Mouse (Mus musculus) limb, embryonic 14.5 days (tissue): ENCODE results near the gene Eif3c. TPM values are rescaled to one million over a fixed set of nuclear protein-coding genes. Genes with fewer than 3 reads are reported as not detected.

Experiments
- ATAC-seq: fragments of 200-750 bp; cut with Nextera tagmentation; 2 replicates; pipeline ENCODE4 v1.8.0; 2017; ENCODE audit warnings: low read depth, moderate number of reproducible peaks, moderate TSS enrichment; ENCODE audit not compliant: low FRiP score
- DNase-seq: peaks from one replicate; pipeline ENCODE4 v3.0.0-alpha.2; 2015; ENCODE audit warnings: low spot score
- H3K27ac ChIP-seq: fragments of 300-500 bp; sonication (generic); replicated peaks from 2 replicates; pipeline ENCODE4 v1.5.1; 2014; ENCODE audit warnings: low read depth, mild to moderate bottlenecking, low read length, moderate library complexity, mixed read lengths
- H3K27me3 ChIP-seq: fragments of 300-500 bp; sonication (generic); 2 replicates; pipeline ENCODE4 v1.6.1; 2014; ENCODE audit warnings: low read length, mixed read lengths; ENCODE audit not compliant: control insufficient read depth, insufficient read depth
- H3K36me3 ChIP-seq: fragments of 300-500 bp; sonication (generic); 2 replicates; pipeline ENCODE4 v1.6.1; 2014; ENCODE audit warnings: mild to moderate bottlenecking, low read length, moderate library complexity, mixed read lengths; ENCODE audit not compliant: control insufficient read depth, insufficient read depth
- H3K4me1 ChIP-seq: fragments of 300-500 bp; sonication (generic); 2 replicates; pipeline ENCODE4 v1.6.1; 2014; ENCODE audit warnings: antibody characterized with exemption, low read length, mixed read lengths; ENCODE audit not compliant: control insufficient read depth, insufficient read depth
- H3K4me2 ChIP-seq: fragments of 300-500 bp; sonication (generic); replicated peaks from 2 replicates; pipeline ENCODE4 v1.6.1; 2014; ENCODE audit warnings: low read depth, mild to moderate bottlenecking, low read length, moderate library complexity; ENCODE audit not compliant: severe bottlenecking
- H3K4me3 ChIP-seq: fragments of 300-500 bp; sonication (generic); replicated peaks from 2 replicates; pipeline ENCODE4 v1.5.1; 2014; ENCODE audit warnings: low read length
- H3K9ac ChIP-seq: fragments of 300-500 bp; sonication (generic); 2 replicates; pipeline ENCODE4 v1.6.1; 2014; ENCODE audit warnings: mild to moderate bottlenecking, low read depth, low read length, moderate library complexity; ENCODE audit not compliant: severe bottlenecking
- H3K9me3 ChIP-seq: fragments of 300-500 bp; sonication (generic); 2 replicates; pipeline ENCODE4 v1.6.1; 2016; ENCODE audit warnings: low read length; ENCODE audit not compliant: control insufficient read depth
- POLR2A ChIP-seq: fragments of 200-500 bp; IDR thresholded peaks from 2 replicates; pipeline ENCODE4 v1.8.0; 2012; ENCODE audit warnings: inconsistent platforms, mild to moderate bottlenecking, moderate library complexity, borderline replicate concordance; ENCODE audit not compliant: insufficient read depth, insufficient read length; ENCODE audit errors: extremely low read depth
- WGBS: fragments of 180-500 bp; shearing (Covaris S2); extraction: QIAGEN DNeasy Blood & Tissue Kit; methylation state at CpG from one replicate; pipeline ENCODE4 v1.1.7; 2014; 5-methylcytosine and 5-hydroxymethylcytosine counted together
- polyA plus RNA-seq, 2 experiments: library from polyadenylated mRNA; depleted of rRNA in 1 of 2; stranded (reverse) in 1 of 2; unstranded in 1 of 2; fragments of >200 nt; fragmentation: Nextera tagmentation in 1 of 2; extraction: Ambion mirVana in 1 of 2; gene quantifications; 2 replicates each; pipeline versions ENCODE4 v1.2.1 to v1.2.3; 2012 to 2014

The Eif3c gene
- polyA plus RNA-seq, 2 experiments: 115 to 169 TPM

GRCm38 (mm10) chr7:126504913-126505312, 61.3 kb downstream of the Eif3c start:
- H3K27me3 ChIP-seq: no peaks in the 10 kb centered on the region
- DNase-seq: no peak
- H3K4me1 ChIP-seq: peaks cover 13% of the 10 kb centered on the region
- no peak overlapping the region for H3K9ac ChIP-seq
- WGBS: 72% methylated on average over 2 of the region's 2 CpGs
- no peak overlapping the region for H3K4me2 ChIP-seq
- ATAC-seq: no peak
- no peaks in the 10 kb centered on the region for H3K9me3 ChIP-seq
- H3K36me3 ChIP-seq: peaks cover 15% of the 10 kb centered on the region
- no peak overlapping the region for H3K27ac ChIP-seq
- TF ChIP-seq POLR2A: no peak
- H3K4me3 ChIP-seq: no peak overlapping the region

DNA sequence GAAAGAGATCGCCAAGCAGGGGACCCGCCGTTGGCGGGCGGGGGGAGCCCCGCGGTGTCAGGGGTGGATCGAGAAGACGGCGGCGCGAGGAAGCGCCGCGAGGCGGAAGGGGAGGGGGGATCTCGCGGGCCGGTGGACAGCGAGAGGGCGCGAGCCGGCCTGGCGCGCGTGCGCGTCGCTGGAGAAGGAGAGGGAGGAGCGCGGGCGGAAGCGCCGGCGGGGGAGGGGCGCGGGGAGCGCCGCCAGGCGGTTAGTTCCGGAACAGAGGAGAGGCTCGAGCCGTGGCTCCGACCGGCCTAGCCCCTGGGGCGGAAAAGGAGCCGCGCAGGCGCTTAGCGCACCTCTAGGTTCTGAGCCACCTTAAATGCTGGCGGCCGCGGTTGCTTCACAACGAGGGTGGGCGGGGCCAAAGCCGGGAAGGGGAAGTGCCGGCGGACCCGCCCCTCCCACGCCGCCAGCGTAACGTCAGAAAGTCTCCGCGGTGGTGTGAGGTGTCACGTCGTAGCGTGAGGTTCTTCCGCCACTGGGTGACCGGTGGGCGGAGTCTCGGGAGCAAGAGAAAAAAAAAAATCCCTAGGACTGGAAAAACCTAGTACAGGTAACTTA, 62.8 kb downstream of the Eif3c start, which contains the start of gene Atxn2l:
Gene Atxn2l, minus strand, starts transcription at position 165 of the 606 bp plus-strand sequence.
- no peak; the same call in 1 of the 2 replicates for TF ChIP-seq POLR2A
- peak; percentile 87 for ATAC-seq
- WGBS: under 1% methylated on average over 55 of the region's 72 CpGs

DNA sequence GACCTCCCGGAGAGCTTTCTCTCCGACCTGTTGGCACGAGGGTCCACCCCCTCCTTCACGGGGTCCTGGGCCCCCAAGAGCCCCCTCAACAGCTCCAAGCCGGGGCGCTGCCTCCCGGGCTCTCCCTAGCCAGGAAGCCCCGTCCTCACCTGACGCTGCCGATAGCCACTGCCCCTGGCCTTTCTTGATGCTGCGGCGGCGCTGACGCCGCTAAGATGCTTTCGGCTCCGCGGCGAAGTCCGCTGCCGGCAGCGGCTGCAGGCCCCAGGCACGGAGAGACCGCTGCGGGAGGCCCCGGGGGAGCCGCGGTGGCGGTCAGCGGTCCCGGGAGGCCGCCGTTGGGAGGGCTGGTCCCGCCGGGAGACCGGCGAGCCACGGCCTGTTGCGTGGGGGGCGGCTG, 63.5 kb downstream of the Eif3c start:
- TF ChIP-seq POLR2A: no peak
- H3K27ac ChIP-seq: peak overlapping the region; percentile 97
- ATAC-seq (no peak), DNase-seq (no peak)
- no peaks in the 10 kb centered on the region for H3K9me3 ChIP-seq
- no peaks in the 10 kb centered on the region for H3K27me3 ChIP-seq
- peaks cover 13% of the 10 kb centered on the region for H3K4me1 ChIP-seq
- H3K4me3 ChIP-seq: peak overlapping the region; percentile 99
- H3K36me3 ChIP-seq: peaks cover 36% of the 10 kb centered on the region
- H3K9ac ChIP-seq: peak overlapping the region; percentile 98
- H3K4me2 ChIP-seq: peak overlapping the region; percentile 88
- WGBS: under 1% methylated on average over 25 of the region's 40 CpGs

More for the DNA sequence above, 62.8 kb downstream of the Eif3c start, which contains the start of gene Atxn2l:
- Histone ChIP-seq H3K27ac (peak within 1 kb of the TSS; percentile 97), H3K36me3 (peaks cover 30% of the 10 kb centered on the region), H3K9ac (peak within 1 kb of the TSS; percentile 98), H3K4me2 (peak within 1 kb of the TSS; percentile 88), H3K4me3 (peak within 1 kb of the TSS; percentile 99), H3K27me3 (no peaks in the 10 kb centered on the region), H3K4me1 (peaks cover 13% of the 10 kb centered on the region), H3K9me3 (no peaks in the 10 kb centered on the region)
- peak; percentile 98 for DNase-seq

DNA sequence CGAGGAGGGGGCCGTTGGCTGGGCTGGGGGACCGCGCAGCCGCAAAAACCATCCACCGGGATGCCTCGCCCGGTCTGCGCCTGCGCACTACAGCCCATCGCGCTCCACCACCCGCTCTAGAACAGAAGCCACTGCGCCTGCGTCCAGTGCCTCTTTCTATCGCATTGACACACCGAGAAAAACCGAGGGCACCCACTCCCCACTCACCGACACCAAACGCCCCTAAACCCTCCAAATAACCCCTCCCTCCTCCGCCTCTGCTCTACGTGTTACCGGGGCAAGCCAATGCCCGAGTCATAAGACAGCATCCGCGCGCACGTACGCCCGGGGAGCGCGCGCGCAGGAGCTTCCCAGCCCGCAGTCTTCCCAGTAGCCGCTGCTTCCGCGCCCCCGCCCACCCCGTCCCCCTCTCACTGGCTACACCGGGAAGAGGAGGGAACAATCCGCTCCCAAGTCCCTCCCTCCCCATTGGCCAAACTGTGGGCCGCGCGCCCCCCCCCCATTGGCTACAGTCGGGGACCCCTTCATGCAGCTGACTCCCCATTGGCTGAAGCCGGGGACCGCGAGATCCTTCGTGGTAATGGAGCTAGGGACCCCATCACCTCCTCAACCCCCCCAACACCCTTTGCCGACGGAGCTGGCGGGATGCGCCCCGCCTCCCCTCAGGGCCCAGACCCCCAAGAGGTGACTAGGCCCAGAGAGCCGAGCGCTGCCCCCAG, 64.0 kb downstream of the Eif3c start:
- DNase-seq: peak; percentile 98
- TF ChIP-seq POLR2A: peak; percentile 51; the same call in 1 of the 2 replicates

DNA sequence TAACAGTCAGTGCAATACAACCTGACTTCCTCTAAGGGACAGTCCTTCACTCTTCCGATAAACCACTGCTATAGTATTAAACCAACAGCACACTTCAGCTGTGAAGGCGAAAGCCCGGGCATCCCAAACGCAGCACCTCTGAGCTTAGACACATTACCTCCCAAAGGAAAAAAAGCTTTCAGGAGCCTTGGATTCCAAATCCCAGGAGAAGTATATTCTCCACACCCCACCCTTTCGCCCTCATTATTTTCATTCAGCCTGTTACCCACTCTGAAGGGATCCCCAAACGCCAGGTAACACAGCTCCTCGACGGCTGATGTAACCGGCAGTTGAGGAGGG, 64.6 kb downstream of the Eif3c start:
- H3K27me3 ChIP-seq: no peaks in the 10 kb centered on the region
- peaks cover 13% of the 10 kb centered on the region for H3K4me1 ChIP-seq
- H3K4me2 ChIP-seq: peak overlapping the region; percentile 88
- ATAC-seq: no peak
- TF ChIP-seq POLR2A: no peak
- H3K27ac ChIP-seq: peak overlapping the region; percentile 97
- H3K9me3 ChIP-seq: no peaks in the 10 kb centered on the region
- 4% methylated on average over 9 of the region's 9 CpGs for WGBS
- peak overlapping the region; percentile 99 for H3K4me3 ChIP-seq
- DNase-seq: no peak
- peaks cover 47% of the 10 kb centered on the region for H3K36me3 ChIP-seq
- peak overlapping the region; percentile 98 for H3K9ac ChIP-seq

More for the DNA sequence above, 64.0 kb downstream of the Eif3c start:
- Histone ChIP-seq H3K4me3 (peak overlapping the region; percentile 99), H3K27ac (peak overlapping the region; percentile 97), H3K9ac (peak overlapping the region; percentile 98), H3K9me3 (no peaks in the 10 kb centered on the region), H3K36me3 (peaks cover 42% of the 10 kb centered on the region), H3K27me3 (no peaks in the 10 kb centered on the region), H3K4me2 (peak overlapping the region; percentile 88), H3K4me1 (peaks cover 13% of the 10 kb centered on the region)
- 1% methylated on average over 32 of the region's 57 CpGs for WGBS
- ATAC-seq: peak; percentile 92
